Mouse (Mus musculus) spleen, postnatal 14 days (tissue): ENCODE measurements around the gene Pkd2l1.
"Not testable (repeated sequence)": the region's sequence is repeated elsewhere in the genome, so short reads cannot be mapped to it uniquely, and the experiment has no call there.

Experiments used
- DNase-seq, 2 experiments: peaks; one replicate each; pipeline ENCODE4 v3.0.0; 2021 to 2022; ENCODE audit warnings: low spot score in 2 of 2

Pkd2l1 gene

GRCm38 (mm10) chr19:44159386-44159785 lies 32.9 kb downstream of the Pkd2l1 start:
- no peak for DNase-seq

DNA sequence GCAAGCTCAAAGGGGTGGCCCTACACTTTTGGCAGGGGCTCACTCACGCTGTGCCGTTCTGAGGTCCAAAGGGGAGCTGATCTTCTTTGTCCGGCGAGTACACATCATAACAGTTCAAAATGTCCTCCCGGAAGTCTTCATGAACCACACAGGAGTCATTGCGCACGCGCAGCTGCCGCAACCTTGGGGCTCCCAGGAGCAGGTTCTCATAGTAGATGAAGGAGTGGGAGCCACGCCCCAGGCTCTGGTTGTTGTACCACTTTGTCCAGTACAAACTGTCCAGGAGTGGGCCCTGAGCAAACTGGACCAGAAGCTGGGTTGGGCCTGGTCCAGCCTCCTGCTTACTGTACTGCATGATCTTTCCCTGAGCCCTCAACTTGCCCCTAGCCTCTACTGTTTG lies 35.2 kb downstream of the Pkd2l1 start:
- no peak for DNase-seq

GRCm38 (mm10) chr19:44153781-44154180 lies 38.5 kb downstream of the Pkd2l1 start:
- DNase-seq = no peak

- no peak for DNase-seq
Observed at GRCm38 (mm10) chr19:44148991-44149390, 43.3 kb downstream of the Pkd2l1 start.

GRCm38 (mm10) chr19:44148345-44148744 lies 43.9 kb downstream of the Pkd2l1 start:
- no peak for DNase-seq

DNA sequence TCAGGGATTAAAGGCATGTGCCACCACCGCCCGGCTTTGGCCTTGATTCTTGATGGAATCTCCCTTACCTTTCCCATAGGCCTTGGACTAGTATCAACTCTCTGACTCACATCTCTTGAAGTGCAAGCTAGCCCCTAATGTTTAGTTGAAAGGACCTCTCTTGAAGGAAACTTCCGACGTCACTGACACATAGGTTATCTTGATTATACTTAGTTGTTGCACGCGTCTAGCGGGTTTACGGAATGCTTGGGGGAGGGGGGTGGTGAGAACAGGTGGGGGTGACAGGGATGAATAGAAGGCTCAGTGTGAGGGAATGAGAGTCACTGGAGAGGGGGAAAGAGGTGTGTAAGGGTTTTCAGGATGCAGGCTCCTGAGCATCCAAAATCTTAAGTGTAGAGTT lies 45.3 kb downstream of the Pkd2l1 start:
- DNase-seq = no peak

GRCm38 (mm10) chr19:44146568-44146879 lies 45.7 kb downstream of the Pkd2l1 start:
- DNase-seq = no peak

DNA sequence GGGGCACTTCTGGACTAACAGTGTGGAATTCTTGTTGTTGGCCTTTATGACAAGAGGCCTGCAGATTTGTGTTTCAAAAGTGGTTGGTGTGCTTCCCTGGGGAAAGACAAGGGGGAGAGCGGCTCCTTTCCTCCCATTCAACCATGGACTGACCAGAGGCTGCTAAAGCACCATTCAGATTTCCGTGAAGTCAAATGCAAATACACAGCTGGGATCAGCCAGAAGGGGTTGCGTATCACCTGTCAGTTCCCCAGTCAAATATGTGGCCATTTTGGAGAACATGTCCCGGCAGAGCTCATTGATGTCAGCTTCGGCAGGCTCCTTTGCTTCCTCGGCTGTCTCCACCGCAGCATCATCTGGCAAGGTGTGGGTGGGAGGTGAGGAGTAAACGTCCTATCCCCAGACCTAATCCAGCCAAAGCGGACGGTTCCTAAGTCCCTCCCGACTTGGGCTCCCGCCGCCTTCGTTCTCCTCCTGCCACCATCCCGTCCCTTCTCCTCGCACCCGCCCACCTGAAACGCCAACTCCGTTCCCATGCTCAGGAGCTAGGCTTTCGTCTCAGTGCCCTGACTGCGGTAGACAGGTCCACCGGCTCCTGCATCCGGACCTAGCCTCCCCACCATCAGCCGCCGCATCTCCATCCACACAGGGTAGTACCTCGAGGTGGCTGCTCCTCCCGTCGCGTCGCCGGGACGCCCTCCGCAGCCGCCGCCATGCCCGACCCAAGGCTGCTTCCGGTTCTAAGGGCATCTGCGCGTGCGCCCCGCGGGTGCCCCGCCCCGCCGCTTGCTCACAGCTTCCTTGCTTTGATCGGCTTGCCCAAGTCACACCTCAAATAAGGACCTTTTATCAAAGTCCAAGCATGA lies 46.3 kb downstream of the Pkd2l1 start, which contains the start of gene Bloc1s2:
Gene Bloc1s2 (minus strand): TSS at position 745 of the 866 bp plus-strand sequence.
- DNase-seq = peak; percentile 84 to 87

DNA sequence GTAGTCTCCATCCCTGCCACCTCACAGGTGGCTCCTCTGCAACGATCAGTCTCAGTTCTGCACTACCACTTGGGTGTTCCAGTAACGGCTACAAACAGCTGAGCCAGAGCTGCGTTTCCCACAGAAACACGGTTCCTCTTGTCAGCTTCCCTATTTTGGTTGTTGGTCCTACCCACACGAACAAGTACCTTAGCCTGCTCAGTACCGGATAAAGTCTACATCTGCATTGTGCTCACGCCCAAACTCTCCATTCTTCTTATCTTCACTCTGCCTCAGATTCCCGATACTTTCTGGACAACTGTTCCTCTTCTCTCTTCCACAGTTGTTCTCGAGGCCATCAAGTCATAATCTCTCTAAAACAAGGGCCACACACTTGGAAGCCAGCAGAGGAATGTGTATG lies 47.9 kb downstream of the Pkd2l1 start:
- DNase-seq = no peak

DNA sequence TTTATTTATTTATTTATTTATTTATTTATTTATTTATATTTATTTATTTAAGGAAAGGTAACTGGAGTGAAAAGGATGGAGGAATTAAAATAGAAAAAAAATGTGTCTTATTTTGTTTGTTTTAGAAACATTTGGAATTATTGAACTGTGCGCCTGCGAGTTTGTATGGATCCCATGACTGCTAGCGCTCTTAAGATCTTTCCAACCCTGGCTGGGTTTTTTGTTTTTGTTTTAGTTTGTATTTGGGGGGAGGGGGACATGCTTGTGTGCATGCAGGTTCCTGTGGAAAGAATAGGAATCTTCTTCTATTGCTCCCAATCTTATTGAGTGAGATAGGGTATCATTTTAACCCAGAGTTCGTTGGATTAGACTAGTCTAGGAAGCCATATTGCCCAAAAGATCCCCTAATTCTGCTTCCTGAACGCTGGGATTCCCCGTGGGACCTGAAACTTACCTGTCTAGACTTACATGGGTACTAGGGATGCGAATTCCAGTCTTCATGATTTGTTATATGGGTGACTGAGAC lies 56.2 kb downstream of the Pkd2l1 start:
- no peak for DNase-seq

GRCm38 (mm10) chr19:44135072-44135959 lies 56.9 kb downstream of the Pkd2l1 start, which contains the start of gene Cwf19l1:
Cwf19l1 (minus strand) TSS chr19:44135876.
- peak; percentile 72 to 82 for DNase-seq

DNA sequence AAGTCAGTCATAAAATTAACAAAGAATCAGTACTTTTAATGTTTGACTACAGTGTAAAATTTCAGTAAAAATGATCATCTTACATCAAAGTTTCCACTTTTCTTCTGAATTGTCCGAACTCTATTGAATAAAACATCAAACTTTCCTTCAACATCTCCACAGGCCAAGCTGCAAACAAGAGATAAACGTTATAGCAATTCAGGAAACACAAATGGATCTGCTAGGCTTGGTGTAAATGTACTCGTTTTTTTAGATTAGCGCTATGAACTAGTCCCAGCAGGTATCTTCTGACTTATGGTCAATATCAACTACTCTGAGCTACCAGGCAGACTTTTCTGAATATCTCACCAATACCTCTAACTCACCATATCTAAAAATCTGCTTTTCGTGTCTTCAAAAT lies 59.3 kb downstream of the Pkd2l1 start:
- no peak for DNase-seq

DNA sequence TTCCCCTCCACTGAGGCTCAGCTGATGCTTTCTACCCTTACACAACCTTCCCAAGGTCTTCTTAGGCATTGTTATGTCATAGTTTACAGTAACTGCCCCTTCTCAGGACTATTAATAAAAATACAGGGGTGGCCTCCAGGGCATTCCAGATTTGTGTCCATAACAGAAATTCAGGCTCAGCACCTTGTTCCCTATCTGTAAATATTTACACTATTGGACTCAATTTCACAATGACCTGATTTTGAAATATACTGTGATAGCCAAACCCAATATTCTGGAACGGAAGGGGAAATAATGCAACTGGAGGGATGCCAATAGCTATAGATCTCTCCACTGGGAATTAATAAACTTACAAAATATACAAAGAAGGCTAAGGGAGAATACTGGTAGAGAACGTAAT lies 63.7 kb downstream of the Pkd2l1 start:
- no peak for DNase-seq

- no peak for DNase-seq
Observed at GRCm38 (mm10) chr19:44127729-44128497, 64.3 kb downstream of the Pkd2l1 start.

DNA sequence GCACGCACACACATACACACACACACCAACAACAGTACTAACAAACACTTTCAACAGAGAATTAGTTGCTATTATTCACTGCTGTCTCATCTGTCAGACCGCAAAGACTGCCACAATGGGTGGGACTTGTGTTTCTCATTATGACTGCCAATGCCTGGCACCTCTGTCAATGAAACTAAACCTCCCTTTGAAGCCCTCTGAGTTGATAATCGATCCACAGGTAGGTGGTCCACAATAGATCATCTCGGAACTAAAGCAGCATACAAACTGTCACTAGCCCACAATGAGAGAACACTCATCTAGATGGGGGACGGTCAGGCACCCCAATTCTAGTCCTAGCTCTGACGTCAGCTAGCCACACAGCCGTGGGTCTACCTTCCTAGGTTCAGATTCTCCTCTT lies 71.1 kb downstream of the Pkd2l1 start:
- no peak for DNase-seq

- not testable (repeated sequence) for DNase-seq
Observed at GRCm38 (mm10) chr19:44120686-44121085, 71.6 kb downstream of the Pkd2l1 start.

- DNase-seq = no peak
Observed at GRCm38 (mm10) chr19:44117793-44118192, 74.4 kb downstream of the Pkd2l1 start.

GRCm38 (mm10) chr19:44111706-44112105 lies 80.5 kb downstream of the Pkd2l1 start:
- DNase-seq = no peak

GRCm38 (mm10) chr19:44110356-44110755 lies 81.9 kb downstream of the Pkd2l1 start:
- no peak for DNase-seq

- no peak for DNase-seq
Observed at GRCm38 (mm10) chr19:44108996-44109395, 83.2 kb downstream of the Pkd2l1 start.

DNA sequence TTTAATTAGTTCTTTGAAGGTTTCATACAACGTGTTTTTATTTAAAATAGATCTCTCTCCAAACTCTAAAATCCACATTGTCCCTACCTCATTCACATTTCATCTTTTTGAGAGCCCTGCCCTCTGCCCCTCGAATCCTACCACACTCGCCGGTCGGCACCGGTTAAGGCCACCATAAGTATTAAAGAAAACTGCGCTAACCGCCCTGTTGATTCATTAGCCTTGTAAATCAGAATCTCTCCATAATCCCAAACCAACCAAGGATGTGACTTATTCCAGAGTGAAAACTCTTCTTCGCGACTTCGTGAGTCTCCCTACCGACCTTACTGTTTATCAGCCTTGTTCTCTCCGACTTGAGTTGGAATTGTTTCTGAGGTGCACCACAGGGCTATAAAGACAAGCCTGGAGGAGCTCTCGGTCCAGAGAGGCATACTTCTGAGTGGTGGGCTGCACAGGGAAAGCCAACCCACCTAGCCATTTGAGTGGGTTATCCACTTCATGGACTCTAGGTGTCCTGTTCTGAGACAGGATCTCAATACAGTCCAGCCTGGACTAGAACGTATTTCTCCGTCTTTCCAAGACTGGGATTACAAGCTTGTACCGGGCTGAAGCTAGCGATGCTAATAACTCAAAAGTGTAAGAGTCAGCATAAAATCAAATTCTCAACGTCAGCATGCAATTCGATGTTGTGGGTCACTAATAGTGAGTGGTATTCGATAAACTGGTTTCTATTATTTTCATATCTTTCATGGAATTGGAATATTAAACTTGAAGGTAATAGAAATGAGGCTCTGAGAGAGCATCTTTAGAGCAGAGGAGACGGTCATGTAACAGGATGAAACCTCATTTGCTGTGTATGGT lies 84.4 kb downstream of the Pkd2l1 start:
- DNase-seq = no peak
